Mouse (Mus musculus) midbrain, embryonic 16.5 days (tissue): ENCODE results near the gene Fcgrt. TPM values are rescaled to one million over a fixed set of nuclear protein-coding genes. Genes with fewer than 3 reads are reported as not detected.

Experiments
- ATAC-seq: fragments of 200-750 bp; cut with Nextera tagmentation; 2 replicates; pipeline ENCODE4 v1.8.0; 2017; ENCODE audit warnings: moderate TSS enrichment
- H3K27ac ChIP-seq: fragments of 300-500 bp; sonication (generic); 2 replicates; pipeline ENCODE4 v1.5.1; 2014; ENCODE audit warnings: mild to moderate bottlenecking, low read length, mixed read lengths
- H3K27me3 ChIP-seq: fragments of 300-500 bp; sonication (generic); 2 replicates; pipeline ENCODE4 v1.6.1; 2014; ENCODE audit warnings: low read depth, low read length, mixed read lengths; ENCODE audit not compliant: control insufficient read depth, insufficient read depth
- H3K36me3 ChIP-seq: fragments of 300-500 bp; sonication (generic); 2 replicates; pipeline ENCODE4 v1.6.1; 2014; ENCODE audit warnings: mild to moderate bottlenecking, low read length, moderate library complexity, mixed read lengths; ENCODE audit not compliant: control insufficient read depth, insufficient read depth
- H3K4me1 ChIP-seq: fragments of 300-500 bp; sonication (generic); 2 replicates; pipeline ENCODE4 v1.6.1; 2014; ENCODE audit warnings: mild to moderate bottlenecking, low read length, mixed read lengths; ENCODE audit not compliant: control insufficient read depth, insufficient read depth
- H3K4me2 ChIP-seq: fragments of 300-500 bp; sonication (generic); 2 replicates; pipeline ENCODE4 v1.6.1; 2014; ENCODE audit warnings: mild to moderate bottlenecking, low read length, mixed read lengths
- H3K4me3 ChIP-seq: fragments of 300-500 bp; sonication (generic); 2 replicates; pipeline ENCODE4 v1.5.1; 2014; ENCODE audit warnings: low read depth, mild to moderate bottlenecking, low read length, moderate library complexity, mixed read lengths
- H3K9ac ChIP-seq: fragments of 300-500 bp; sonication (generic); 2 replicates; pipeline ENCODE4 v1.6.1; 2014; ENCODE audit warnings: low read depth, low read length, mixed read lengths
- H3K9me3 ChIP-seq: fragments of 300-500 bp; sonication (generic); replicated peaks from 2 replicates; pipeline ENCODE4 v1.6.1; 2014; ENCODE audit warnings: mild to moderate bottlenecking, low read length, mixed read lengths; ENCODE audit not compliant: control insufficient read depth, poor library complexity, severe bottlenecking
- WGBS: fragments of 180-500 bp; shearing (Covaris S2); extraction: QIAGEN DNeasy Blood & Tissue Kit; methylation state at CpG from one replicate; pipeline ENCODE4 v1.1.7; 2014; 5-methylcytosine and 5-hydroxymethylcytosine counted together
- polyA plus RNA-seq: library from polyadenylated mRNA; unstranded; fragments of >200 nt; fragmentation: Nextera tagmentation; extraction: Ambion mirVana; gene quantifications from 2 replicates; pipeline ENCODE4 v1.2.1, GENCODE M21; 2015

The Fcgrt gene
- polyA plus RNA-seq, 1 experiment from 2014 or later, result 27.9 TPM

- peak; percentile 46 for ATAC-seq
- H3K27me3 ChIP-seq, result no peaks in the 10 kb centered on the region
- peaks cover 28% of the 10 kb centered on the region for H3K4me1 ChIP-seq
- H3K27ac ChIP-seq, result peak overlapping the region; percentile 86
- no peak overlapping the region for H3K4me3 ChIP-seq
- no peaks in the 10 kb centered on the region for H3K9me3 ChIP-seq
- H3K9ac ChIP-seq, result peak overlapping the region; percentile 33; the same call in 1 of the 2 replicates
- WGBS, result 76% methylated on average over 10 of the region's 10 CpGs
- H3K4me2 ChIP-seq, result peak overlapping the region; percentile 29
- H3K36me3 ChIP-seq, result no peaks in the 10 kb centered on the region
These were observed 44.8 kb downstream of the Fcgrt start for GRCm38 (mm10) chr7:45058607-45059571.

GRCm38 (mm10) chr7:45056972-45057348 lies 46.7 kb downstream of the Fcgrt start:
- no peak for ATAC-seq

GRCm38 (mm10) chr7:45056329-45056971 lies 47.2 kb downstream of the Fcgrt start:
- 64% methylated on average over 14 of the region's 14 CpGs for WGBS
- H3K9ac ChIP-seq, result no peak overlapping the region
- H3K4me1 ChIP-seq, result peaks cover 18% of the 10 kb centered on the region
- H3K36me3 ChIP-seq, result no peaks in the 10 kb centered on the region
- H3K9me3 ChIP-seq, result no peaks in the 10 kb centered on the region
- no peak overlapping the region for H3K4me2 ChIP-seq
- H3K4me3 ChIP-seq, result no peak overlapping the region
- ATAC-seq, result no peak
- H3K27me3 ChIP-seq, result no peaks in the 10 kb centered on the region
- no peak overlapping the region for H3K27ac ChIP-seq

More at GRCm38 (mm10) chr7:45056972-45057348, 46.7 kb downstream of the Fcgrt start:
- Histone ChIP-seq H3K4me3 (no peak overlapping the region), H3K9me3 (no peaks in the 10 kb centered on the region), H3K36me3 (no peaks in the 10 kb centered on the region), H3K27me3 (no peaks in the 10 kb centered on the region), H3K4me1 (peaks cover 23% of the 10 kb centered on the region), H3K27ac (no peak overlapping the region), H3K4me2 (no peak overlapping the region), H3K9ac (no peak overlapping the region)

- Histone ChIP-seq H3K4me1 (peaks cover 22% of the 10 kb centered on the region), H3K36me3 (peaks cover 10% of the 10 kb centered on the region), H3K4me3 (peak overlapping the region; percentile 89), H3K9ac (peak overlapping the region; percentile 91), H3K27me3 (no peaks in the 10 kb centered on the region), H3K27ac (peak overlapping the region; percentile 99), H3K4me2 (peak overlapping the region; percentile 65), H3K9me3 (no peaks in the 10 kb centered on the region)
- ATAC-seq, result peak; percentile 89
- WGBS, result under 1% methylated on average over 33 of the region's 33 CpGs
These were observed 49.6 kb downstream of the Fcgrt start for GRCm38 (mm10) chr7:45053931-45054510.

GRCm38 (mm10) chr7:45053117-45053930 lies 50.3 kb downstream of the Fcgrt start:
- Histone ChIP-seq H3K9ac (peak overlapping the region; percentile 91), H3K36me3 (peaks cover 14% of the 10 kb centered on the region), H3K4me1 (peaks cover 16% of the 10 kb centered on the region), H3K27ac (peak overlapping the region; percentile 99), H3K27me3 (no peaks in the 10 kb centered on the region), H3K4me2 (peak overlapping the region; percentile 65), H3K9me3 (no peaks in the 10 kb centered on the region), H3K4me3 (peak overlapping the region; percentile 89)
- ATAC-seq, result peak; percentile 61
- 0% methylated on average over 22 of the region's 59 CpGs for WGBS

- Histone ChIP-seq H3K36me3 (peaks cover 19% of the 10 kb centered on the region), H3K9ac (peak within 1 kb of the TSS; percentile 91), H3K4me3 (peak within 1 kb of the TSS; percentile 89), H3K27me3 (no peaks in the 10 kb centered on the region), H3K27ac (peak within 1 kb of the TSS; percentile 99), H3K4me1 (peaks cover 16% of the 10 kb centered on the region), H3K4me2 (peak within 1 kb of the TSS; percentile 65), H3K9me3 (no peaks in the 10 kb centered on the region)
- 2% methylated on average over 14 of the region's 18 CpGs for WGBS
- ATAC-seq, result no peak
These were observed 50.9 kb downstream of the Fcgrt start, which contains the start of gene Prr12 for GRCm38 (mm10) chr7:45052862-45053116. Gene Prr12 (minus strand): TSS chr7:45052881.

- WGBS, result under 1% methylated on average over 38 of the region's 38 CpGs
- no peaks in the 10 kb centered on the region for H3K27me3 ChIP-seq
- peaks cover 24% of the 10 kb centered on the region for H3K36me3 ChIP-seq
- peak overlapping the region; percentile 89 for H3K4me3 ChIP-seq
- H3K9me3 ChIP-seq, result no peaks in the 10 kb centered on the region
- H3K4me2 ChIP-seq, result peak overlapping the region; percentile 65
- peaks cover 16% of the 10 kb centered on the region for H3K4me1 ChIP-seq
- H3K9ac ChIP-seq, result peak overlapping the region; percentile 91
- ATAC-seq, result no peak
- H3K27ac ChIP-seq, result peak overlapping the region; percentile 99
These were observed 51.3 kb downstream of the Fcgrt start for GRCm38 (mm10) chr7:45052181-45052861.

- peaks cover 31% of the 10 kb centered on the region for H3K36me3 ChIP-seq
- H3K4me2 ChIP-seq, result peak overlapping the region; percentile 65
- peak overlapping the region; percentile 89 for H3K4me3 ChIP-seq
- H3K27me3 ChIP-seq, result no peaks in the 10 kb centered on the region
- H3K9ac ChIP-seq, result peak overlapping the region; percentile 91
- no peak for ATAC-seq
- 2% methylated on average over 13 of the region's 13 CpGs for WGBS
- H3K9me3 ChIP-seq, result no peaks in the 10 kb centered on the region
- H3K27ac ChIP-seq, result peak overlapping the region; percentile 99
- peaks cover 16% of the 10 kb centered on the region for H3K4me1 ChIP-seq
These were observed 52.1 kb downstream of the Fcgrt start for GRCm38 (mm10) chr7:45051601-45051974.
